Mouse (Mus musculus): ENCODE measurements around the gene Zcchc8. TPM values are rescaled to one million over a fixed set of nuclear protein-coding genes. Genes with fewer than 3 reads are reported as not detected.
A peak's percentile ranks its signal among the peaks of the same experiment; 100 is the strongest.
"Not testable (repeated sequence)": the region's sequence is repeated elsewhere in the genome, so short reads cannot be mapped to it uniquely, and the experiment has no call there.

The Zcchc8 gene
- total RNA-seq (2021) = 10 to 100 TPM; 37.1 to 44.4 TPM
- long read RNA-seq, experiment 1, full-length matches to known transcripts = 3 of 4 reads
- long read RNA-seq, experiment 1, partial matches to known transcripts = 1 of 4 reads
- long read RNA-seq, experiment 1, other reads (novel, unspliced or antisense) = 0 of 4 reads
- long read RNA-seq, experiment 2, full-length matches to known transcripts = 3 of 3 reads
- long read RNA-seq, experiment 2, partial matches to known transcripts = 0 of 3 reads
- long read RNA-seq, experiment 2, other reads (novel, unspliced or antisense) = 0 of 3 reads

GRCm38 (mm10) chr5:123720328-123721311 lies at the start of gene Zcchc8:
Gene Zcchc8, minus strand, starts transcription at chr5:123721100.
- peak; percentile 94 to 95 for DNase-seq

GRCm38 (mm10) chr5:123766455-123766854 lies 45.6 kb upstream of the Zcchc8 start:
- not testable (repeated sequence) for DNase-seq

GRCm38 (mm10) chr5:123765506-123765905 lies 44.6 kb upstream of the Zcchc8 start:
- no peak for DNase-seq

DNA sequence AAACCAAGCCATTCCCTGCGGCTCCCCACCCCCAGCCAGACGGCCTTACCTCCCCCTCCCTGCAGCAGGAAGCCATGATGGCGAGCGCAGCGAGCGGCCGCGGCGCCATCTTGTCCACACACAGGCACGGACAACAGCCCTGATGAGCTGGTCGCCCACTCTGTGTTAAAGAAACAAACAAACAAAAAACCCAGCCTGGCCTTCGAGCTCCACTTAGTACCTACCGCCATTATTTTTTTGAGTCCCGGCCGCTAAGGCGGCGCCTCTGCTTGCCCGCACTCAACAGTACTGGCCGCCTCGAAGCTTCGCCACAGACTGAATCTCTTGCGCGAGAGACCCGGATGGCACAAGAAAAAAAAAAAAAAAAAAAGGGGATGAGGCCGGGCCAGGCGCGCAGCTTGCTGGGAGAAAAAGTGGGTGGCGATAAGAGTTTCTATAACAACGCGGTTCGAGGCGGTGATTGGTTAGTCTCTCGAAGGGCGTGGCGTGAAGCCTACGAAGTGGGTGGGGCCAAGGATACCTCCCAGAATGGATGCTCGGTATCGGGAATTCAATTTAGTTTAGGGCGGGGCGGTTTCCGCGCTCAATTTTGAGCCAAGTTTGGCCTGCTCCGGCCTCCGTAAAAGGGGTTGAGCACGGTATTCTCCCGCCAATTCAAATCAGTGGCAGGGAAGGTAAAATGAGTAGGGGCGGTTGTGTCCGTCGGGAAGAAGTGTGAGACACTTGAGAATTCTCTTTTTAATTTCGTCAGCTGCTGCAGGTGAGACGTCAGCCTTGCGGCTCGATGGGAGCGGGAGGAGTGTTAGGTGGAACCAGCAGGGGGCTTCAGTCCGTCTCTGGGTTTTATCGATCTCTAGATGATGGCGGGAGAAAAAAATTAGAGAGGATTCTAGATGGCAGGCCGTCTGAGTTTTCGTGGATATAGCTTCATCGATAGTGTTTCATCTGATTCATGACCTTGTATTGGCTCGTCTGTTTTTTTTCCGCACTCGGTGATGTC lies 28.5 kb upstream of the Zcchc8 start, which contains the start of the genes Rsrc2 and Kntc1:
Gene Rsrc2, minus strand, starts transcription at position 350 of the 1,000 bp plus-strand sequence.
Gene Kntc1, plus strand, starts transcription at position 652 of the 1,000 bp plus-strand sequence.
- DNase-seq = peak; percentile 97 to 99

- peak in 1 of 2 experiments; percentile 2 for DNase-seq
Measured at GRCm38 (mm10) chr5:123748339-123749064, 27.6 kb upstream of the Zcchc8 start.

GRCm38 (mm10) chr5:123747604-123748003 lies 26.7 kb upstream of the Zcchc8 start:
- no peak for DNase-seq

GRCm38 (mm10) chr5:123746253-123746652 lies 25.4 kb upstream of the Zcchc8 start:
- peak in 1 of 2 experiments; percentile 9 for DNase-seq

- no peak for DNase-seq
Measured at GRCm38 (mm10) chr5:123744358-123744757, 23.5 kb upstream of the Zcchc8 start.

GRCm38 (mm10) chr5:123730981-123731380 lies 10.1 kb upstream of the Zcchc8 start:
- DNase-seq = no peak

- not testable (repeated sequence) for DNase-seq
Measured at GRCm38 (mm10) chr5:123723816-123724215, 2.9 kb upstream of the Zcchc8 start.

- DNase-seq = no peak
Measured at GRCm38 (mm10) chr5:123714622-123715021, 6.3 kb downstream of the Zcchc8 start.

GRCm38 (mm10) chr5:123713782-123714181 lies 7.1 kb downstream of the Zcchc8 start:
- no peak for DNase-seq

DNA sequence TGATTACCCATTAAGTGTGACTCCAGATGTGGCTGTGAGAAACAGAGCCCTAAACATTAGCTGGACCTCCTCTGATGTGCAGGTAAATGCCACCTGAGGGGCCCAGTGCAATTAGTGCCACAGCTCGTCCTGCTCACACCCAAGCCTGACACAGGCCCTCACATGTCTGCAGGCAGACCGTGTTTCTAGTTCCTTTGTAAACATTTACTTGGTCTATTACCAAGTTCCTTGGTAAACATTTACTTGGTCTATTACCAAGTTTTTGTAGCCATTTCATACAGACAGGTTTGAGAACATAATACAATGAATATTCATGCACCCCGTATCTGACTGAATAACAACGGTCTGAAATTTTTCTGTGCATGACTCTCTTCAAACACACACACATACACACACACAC lies 11.3 kb downstream of the Zcchc8 start:
- no peak for DNase-seq

- no peak for DNase-seq
Measured at GRCm38 (mm10) chr5:123708598-123708997, 12.3 kb downstream of the Zcchc8 start.

- DNase-seq = peak; percentile 61 to 70
Measured at GRCm38 (mm10) chr5:123700625-123701024, 20.3 kb downstream of the Zcchc8 start.

- peak; percentile 83 to 87 for DNase-seq
Measured at GRCm38 (mm10) chr5:123699198-123699597, 21.7 kb downstream of the Zcchc8 start.

DNA sequence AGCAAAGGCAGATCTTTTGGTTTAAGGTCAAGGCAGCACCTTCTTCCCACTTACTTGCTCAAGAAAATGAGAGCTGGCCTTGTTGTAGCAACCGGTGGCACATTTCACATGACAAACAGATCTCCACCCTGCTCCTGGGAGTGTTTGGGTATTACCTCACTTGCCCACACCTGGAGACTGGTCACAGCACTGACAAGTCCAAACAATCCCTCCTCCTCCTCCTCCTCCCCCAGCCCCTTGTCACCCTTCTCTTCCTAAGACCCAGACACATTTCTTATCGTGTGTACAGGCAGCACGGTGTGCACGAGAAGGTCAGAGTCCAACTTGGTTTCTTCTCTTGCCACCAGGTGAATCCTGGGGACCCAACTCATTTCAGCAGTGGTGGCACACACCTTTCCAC lies 23.9 kb downstream of the Zcchc8 start:
- DNase-seq = no peak

- peak in 1 of 2 experiments; percentile 21 for DNase-seq
Measured at GRCm38 (mm10) chr5:123696244-123696643, 24.7 kb downstream of the Zcchc8 start.

GRCm38 (mm10) chr5:123694468-123694867 lies 26.4 kb downstream of the Zcchc8 start:
- DNase-seq = peak; percentile 57 to 64
